Mouse (Mus musculus) olfactory bulb, adult 2 months (tissue): ENCODE results near the gene Defa31.
"Not testable (repeated sequence)": the region's sequence is repeated elsewhere in the genome, so short reads cannot be mapped to it uniquely, and the experiment has no call there.

ENCODE experiments used
- CTCF ChIP-seq: fragments of 200-500 bp; IDR thresholded peaks from 2 replicates; pipeline ENCODE4 v1.5.1; 2012; ENCODE audit warnings: low read depth, mild to moderate bottlenecking, low read length, moderate library complexity; ENCODE audit not compliant: insufficient read depth
- POLR2A ChIP-seq: fragments of 200-500 bp; IDR thresholded peaks from 2 replicates; pipeline ENCODE4 v1.6.1; 2012; ENCODE audit warnings: mild to moderate bottlenecking, low read depth, low read length, moderate library complexity; ENCODE audit not compliant: insufficient read depth

DNA sequence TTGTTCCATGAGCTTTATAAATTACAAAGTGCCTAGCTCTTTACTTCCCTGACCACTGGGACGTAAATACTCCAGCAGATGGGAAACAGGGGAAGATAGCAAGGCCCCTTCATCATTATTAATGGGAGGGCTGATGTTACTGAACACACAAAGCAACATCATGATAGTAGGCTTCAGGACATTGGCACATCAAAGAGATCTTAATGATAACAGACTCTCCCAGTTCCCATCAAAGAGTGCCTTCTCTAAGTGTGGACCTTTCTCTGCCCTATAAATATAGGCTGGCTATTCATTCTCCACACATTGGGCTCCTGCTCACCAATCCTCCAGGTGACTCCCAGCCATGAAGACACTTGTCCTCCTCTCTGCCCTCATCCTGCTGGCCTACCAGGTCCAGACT, 29.4 kb upstream of the Defa31 start, which contains the start of gene Defa22:
- not testable (repeated sequence) for TF ChIP-seq POLR2A, CTCF
